Mouse (Mus musculus): ENCODE results near the gene Myh7b.

Gene Myh7b

DNA sequence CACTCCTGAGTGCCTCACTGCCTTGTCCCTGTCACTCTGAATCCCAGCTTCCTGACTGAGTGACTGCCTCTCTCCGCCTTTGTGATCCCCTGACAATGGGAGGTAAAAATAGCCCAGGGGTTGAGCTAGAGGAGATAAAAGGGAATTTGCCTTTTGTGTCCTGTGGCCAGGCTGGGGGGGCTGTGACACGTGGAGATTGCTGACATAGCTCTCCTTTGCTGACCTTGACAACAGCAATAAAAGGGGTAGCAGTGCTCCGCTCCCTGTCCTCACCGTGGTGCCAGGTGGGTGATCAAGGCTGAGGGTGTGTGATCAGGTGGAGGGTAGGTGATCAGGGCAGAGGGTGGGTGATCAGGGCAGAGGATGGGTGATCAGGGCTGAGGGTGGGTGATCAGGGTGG lies at the start of gene Myh7b:
Myh7b (plus strand) TSS at position 235 of the 400 bp plus-strand sequence.
- DNase-seq (ENCODE audit: low spot score): no peak

DNA sequence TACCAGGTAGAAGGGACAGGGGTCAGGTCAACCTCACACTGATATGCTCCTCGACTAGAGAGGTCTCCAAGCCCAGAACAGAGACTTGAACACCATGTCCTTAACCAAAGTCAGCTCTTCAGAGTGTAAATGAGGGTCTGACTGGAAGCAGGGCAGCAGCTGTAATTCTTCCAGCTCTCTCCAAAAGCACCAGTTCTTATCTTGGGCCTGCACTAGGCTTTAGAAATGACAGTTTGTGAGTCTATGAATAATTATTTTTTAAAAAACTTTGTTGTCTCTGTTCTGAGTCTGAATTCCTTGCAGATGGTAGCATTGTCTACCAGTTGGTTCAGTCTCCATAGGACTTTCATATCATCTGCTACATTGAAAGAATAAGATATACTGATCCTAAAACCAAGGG lies 48.8 kb upstream of the Myh7b start:
- DNase-seq (ENCODE audit: low spot score): no peak

DNA sequence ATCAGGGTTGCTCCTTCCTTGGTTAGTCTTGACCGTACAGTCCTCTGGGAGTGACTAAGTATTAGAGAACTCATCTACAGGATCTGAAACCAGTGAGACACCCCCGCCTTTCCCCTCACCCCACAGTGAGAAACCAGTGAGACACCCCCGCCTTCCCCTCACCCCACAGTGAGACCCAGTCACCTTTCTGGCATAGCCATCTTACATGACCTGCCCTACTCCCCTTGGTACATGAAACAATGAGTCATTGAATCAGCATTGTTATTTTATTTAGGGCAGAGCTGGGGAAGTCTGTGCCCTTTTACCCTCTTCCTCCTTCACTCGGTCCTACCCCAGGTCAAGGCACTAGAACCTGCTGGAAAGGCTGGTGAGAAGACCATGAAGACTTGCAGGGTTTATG lies 48.1 kb upstream of the Myh7b start:
- no peak for DNase-seq (ENCODE audit: low spot score)

DNA sequence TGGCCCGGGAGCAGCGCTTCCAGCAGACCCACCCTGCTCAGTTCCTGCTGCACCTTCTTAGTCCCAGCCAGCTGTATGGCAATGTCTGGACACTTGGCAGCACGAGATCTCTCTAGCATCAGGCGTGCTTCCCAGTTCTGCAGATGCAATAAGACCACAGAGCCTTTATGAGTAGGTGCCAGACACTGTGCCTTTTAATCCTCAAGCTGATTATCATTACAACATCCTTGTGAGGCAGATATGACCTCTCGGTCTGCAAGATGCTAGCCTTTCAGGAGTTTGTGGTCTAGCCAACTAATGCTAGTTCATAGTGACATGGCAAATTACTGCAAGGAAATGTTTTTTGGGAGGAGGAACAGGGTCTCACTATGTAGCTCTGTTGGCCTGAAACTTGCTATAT lies 43.3 kb upstream of the Myh7b start:
- no peak for DNase-seq (ENCODE audit: low spot score)

DNA sequence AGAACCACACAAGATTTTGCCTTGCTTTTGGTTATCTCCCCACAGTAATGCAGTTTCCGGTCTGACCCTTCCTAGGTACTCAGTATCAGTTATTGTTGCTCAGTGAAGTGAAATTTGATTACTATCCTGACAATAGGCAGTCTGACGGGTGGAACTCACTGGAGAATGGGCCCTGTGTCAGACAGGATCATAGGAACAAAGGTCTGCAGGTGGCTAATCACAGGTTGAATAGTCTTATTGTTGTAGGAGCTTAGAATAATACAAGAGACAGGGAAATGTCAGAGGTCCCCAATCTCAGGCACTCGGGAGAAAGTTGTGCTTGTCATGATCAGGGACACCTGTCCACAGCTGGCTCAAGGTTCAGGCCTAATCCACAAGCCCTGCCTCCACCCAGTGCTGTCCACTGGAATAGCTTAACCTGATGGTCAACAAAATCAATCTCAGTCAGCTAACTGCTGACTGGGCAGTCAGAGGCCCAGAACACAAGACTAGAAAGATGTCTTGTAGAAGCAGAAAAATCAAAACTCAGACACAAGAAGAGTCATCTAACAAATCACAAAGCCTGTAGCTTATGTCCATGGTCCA lies 41.7 kb upstream of the Myh7b start:
- DNase-seq (ENCODE audit: low spot score): no peak

DNA sequence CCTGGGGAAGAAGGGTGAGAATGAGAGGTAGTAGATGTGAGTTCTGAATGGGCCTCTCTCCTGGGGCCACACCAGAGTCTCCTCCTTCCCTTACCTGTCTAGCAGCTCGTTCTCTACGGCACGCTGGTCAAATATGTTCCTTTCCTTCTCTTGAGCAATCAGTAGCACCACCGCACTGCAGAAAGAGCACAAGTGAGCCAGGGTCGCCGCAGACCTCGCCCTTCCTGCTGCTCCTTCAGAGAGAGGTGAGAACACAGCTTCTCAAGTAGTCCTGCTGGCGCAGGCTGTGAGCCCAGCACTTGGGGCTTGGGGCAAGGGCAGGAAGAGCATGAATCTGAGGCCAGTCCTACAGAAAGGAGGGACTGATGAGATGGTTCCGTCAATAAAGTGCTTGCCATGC lies 38.0 kb upstream of the Myh7b start:
- DNase-seq (ENCODE audit: low spot score): no peak

DNA sequence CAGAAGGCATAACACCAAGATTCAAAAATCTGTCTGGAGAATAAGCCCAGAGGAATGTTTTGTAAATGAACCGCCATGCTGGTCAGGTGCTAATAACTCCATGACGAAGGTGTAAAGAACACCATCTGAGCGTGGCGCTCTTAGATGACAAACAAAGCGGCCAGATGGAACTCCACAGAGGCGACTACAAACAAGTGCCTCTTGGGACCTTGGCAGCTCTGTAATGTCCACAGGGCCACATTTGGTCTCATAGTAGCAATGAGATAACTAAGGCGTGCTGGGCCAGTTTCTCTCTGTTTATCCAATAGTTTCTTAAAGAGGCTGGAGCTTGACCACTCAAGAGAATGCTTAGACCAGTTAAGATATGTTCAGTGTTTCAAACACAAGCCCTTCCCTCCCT lies 37.0 kb upstream of the Myh7b start:
- no peak for DNase-seq (ENCODE audit: low spot score)

DNA sequence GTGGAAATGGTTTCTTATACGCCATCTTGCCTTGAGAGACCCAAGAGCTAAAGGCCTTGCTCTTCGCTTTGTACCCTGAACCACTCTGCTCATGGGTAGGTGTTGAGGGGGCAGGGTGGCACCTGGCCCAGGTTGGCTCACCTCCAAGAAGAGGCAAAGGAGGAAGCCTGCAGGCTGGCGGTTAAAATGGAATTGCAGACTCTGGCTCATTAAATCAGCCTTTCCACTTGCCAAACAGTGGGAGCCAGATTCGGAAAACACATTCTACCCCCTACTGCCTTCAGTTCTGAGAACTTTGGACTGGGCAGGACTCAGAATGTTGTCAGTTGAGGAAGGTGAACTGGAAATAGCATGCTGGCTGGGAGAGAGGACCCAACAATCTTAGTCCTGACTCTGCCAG lies 36.3 kb upstream of the Myh7b start:
- DNase-seq (ENCODE audit: low spot score): no peak

DNA sequence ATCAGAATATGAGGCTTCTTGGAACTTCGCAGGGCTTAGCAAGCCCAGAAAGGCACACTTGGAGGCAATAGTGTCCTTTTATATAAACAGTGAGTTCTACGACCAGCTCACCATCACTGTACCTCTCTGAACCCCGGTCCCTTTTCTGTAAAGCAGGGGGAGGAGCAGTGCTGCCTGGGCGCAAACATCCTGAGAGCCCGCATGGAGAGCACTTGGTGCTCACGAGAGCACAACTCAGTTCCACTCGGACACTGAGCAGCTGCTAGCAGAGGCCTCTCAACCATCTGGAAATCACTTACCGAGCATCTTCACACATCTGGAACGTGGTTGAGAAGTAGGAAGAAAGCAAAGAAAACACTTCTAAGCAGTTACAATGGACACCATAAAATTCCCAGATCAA lies 34.4 kb upstream of the Myh7b start:
- no peak for DNase-seq (ENCODE audit: low spot score)

DNA sequence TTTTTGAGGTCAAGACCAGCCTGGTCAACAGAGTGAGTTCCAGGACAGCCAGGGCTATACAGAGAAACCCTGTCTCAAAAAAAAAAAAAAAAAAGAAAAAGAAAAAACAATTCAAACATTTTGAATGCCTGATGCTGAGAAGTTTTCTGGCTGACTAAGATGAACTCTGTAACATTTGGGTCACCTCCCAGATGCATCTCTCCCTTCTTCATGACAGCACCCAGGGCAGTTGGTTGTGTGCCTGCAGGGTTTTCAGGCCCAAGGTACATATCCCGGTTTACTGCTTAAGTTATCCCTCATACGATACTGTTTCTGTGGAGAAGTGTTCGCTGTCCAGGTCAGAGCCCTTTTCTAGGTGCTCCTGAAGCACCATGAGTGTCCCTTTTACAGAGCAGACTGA lies 30.7 kb upstream of the Myh7b start:
- no peak for DNase-seq (ENCODE audit: low spot score)

DNA sequence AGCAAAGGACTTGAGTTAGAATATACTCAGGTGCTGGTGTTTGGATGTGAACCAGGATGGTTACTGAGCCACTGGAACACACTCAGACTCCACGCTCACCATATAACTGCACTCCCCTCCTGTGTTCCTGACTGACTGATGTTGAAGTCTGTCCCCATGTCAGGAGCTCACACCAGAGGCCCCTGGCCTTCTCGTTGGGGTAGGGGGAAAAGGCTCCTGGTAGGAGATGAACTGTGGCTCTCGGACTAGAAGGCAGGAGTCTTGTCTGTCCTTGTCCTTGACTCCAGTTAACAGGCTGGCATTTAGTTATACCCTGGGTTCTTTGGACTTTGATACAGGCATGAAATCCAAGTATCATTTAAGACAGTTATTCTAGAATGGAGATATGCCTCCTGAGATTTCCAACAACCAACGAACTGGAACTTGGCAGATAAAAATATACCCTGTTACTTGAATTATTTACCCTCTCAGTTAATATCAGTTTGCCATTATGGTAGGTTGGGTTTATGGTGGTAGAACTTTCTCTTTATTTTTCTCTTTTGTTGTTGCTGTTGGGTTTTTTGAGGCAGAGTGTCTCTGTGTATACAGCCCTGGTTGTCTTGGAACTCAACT lies 28.5 kb upstream of the Myh7b start:
- no peak for DNase-seq (ENCODE audit: low spot score)

DNA sequence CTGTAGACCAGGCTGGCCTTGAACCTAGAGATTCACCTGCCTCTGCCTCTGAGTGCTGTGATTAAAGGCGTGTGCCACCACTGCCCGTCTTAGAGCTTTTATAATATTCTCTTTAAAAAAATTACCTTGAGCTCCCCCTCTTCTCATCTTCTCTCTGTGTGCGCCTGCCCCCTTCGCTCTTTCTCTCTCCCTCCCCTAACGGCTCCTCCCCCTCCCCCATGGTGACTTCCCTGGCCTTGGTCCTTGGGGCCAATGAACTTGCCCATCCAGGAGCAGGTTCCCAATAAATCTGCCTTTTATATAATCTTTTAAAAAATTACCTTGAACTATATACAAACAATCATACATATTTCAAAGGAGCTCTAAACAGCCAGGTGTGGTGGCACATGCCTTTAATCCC lies 28.0 kb upstream of the Myh7b start:
- no peak for DNase-seq (ENCODE audit: low spot score)

DNA sequence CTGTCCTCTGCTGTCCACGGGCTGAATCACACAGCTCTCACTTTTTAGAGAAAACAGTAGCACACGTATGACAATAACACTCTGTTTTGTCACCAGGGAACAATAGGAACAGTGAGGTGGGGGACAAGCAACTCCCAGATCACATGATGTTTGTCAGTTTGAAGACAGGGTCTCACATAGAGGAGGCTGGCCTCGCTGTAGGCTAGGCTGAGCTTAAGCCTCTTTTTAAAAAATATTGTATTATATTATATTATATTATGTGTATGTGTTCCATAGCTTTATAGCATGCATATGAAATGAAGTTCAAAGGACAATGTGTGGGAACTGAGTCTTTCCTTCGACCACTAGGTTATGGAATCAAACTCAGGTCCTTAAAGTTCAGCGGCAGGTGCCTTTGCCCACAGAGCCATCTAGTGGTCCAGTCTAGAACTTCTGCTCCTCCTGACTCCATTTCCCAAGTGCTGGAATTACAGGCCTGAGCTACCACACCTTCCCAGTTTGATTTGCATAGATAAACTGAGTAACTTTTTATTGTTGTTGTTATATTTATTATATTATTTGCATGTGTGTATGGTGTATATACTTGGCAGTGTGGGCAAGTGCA lies 27.0 kb upstream of the Myh7b start:
- peak; percentile 79 for DNase-seq (ENCODE audit: low spot score)

DNA sequence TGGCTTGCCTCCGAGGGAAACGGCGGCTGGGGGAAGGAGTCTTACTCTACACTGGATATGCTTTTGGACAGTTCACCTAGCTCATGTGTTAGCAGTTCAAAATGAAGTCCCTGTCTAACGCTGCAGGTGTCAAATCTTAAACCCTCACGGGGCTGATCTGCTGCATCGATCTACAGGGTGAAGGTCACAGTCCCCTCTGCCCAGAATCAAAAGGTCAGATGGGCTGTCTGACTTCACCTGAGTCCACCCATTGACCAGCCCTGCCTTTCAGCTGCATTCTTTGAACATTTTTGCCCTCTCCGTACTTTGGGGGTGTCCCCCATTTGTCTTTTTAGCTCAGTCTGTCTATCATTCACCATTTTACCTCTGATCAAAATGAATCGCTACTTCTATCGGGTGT lies 25.9 kb upstream of the Myh7b start:
- DNase-seq (ENCODE audit: low spot score): no peak

DNA sequence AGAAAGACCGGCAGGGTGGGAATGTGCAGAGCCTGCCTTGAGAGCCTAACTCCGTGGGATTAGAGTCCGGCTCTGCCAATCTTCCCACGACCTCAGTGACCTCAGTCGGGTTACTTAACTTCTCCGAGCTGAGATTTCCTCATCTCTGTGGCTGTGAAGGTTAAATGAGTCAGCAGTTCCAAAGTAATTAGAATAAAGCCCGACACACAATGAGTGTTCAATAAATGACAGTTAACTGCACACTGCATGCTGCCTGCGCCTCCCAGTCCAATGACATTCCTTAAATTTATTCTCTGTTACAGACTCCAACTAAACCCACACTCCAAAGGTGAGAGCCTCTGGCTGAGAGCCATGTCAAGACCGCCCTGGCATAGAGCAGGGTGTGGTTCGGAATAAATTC lies 25.5 kb upstream of the Myh7b start:
- no peak for DNase-seq (ENCODE audit: low spot score)

DNA sequence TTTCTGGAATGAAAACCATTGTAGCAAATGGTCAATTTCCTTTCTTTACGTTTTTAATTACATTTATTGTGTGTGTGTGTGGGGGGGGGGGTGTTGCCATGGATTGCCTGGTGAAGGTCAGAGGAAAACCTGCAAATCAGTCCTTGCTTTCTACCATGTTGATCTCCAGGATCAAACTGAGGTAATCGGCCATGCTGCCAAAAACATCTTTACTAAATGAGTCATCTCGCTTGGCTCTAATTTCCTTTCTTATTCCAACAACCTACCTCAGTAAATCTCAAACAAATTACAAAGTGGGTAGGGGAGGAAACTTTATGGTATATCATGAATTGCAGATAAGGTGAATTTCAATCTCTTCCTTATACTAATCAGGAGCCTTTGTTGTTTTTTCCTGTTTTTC lies 22.9 kb upstream of the Myh7b start:
- no peak for DNase-seq (ENCODE audit: low spot score)

DNA sequence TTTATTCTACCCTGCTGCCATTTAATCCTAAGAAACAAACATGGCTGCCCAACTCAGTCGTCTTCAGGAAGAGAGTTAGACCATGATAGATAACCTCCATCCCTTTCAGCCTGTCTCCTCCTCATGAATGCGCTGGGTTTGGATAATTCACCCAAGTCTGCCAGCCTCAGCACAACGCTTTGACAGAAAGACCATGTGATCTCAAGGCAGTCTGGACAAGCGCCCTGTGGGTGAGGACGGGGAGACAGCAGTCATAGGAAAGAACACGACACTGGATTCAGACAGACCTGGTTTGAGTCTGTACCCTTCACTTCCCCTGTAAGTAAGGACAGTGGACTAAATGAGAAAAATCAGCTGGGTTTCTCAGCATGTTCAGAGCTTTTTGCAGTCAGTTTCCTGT lies 21.5 kb upstream of the Myh7b start:
- DNase-seq (ENCODE audit: low spot score): no peak

DNA sequence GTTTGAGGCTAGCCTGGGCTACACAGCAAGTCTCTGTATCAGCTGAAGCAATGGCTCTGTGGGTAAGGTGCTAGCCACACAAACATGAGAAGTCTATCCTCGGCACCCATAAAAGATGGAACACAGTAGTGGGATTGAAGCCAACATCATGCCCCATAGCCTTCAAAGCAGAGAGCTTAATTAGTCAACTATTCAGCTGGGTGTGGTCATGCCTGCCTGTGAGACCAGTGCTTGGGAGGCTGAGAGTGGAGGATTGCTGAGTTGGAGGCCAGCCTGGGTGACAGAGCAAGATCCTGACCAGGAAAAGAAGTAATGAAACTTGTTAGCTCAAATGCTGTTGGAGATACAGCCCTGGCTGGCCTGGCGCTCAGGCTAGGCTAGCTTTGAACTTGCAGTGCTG lies 20.1 kb upstream of the Myh7b start:
- no peak for DNase-seq (ENCODE audit: low spot score)

DNA sequence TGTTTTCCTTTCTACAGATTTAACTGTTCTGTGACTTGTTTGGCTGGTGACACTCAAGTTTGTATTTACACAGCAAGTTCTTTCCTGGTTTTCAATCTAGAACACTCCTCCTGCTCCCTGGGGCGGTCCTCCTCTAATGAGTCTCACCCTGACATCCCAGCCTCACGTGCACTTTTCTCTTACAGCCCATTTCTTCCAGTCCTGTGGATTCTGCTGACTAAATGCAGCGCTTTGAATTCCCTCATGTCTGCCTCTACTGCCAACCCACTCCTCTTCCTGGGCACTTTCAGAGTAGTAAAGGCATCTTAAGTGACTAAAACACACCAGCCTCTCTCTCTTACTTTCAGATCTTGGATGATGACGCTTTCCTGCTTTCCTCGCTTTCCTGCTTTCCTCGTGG lies 19.3 kb upstream of the Myh7b start:
- DNase-seq (ENCODE audit: low spot score): no peak

DNA sequence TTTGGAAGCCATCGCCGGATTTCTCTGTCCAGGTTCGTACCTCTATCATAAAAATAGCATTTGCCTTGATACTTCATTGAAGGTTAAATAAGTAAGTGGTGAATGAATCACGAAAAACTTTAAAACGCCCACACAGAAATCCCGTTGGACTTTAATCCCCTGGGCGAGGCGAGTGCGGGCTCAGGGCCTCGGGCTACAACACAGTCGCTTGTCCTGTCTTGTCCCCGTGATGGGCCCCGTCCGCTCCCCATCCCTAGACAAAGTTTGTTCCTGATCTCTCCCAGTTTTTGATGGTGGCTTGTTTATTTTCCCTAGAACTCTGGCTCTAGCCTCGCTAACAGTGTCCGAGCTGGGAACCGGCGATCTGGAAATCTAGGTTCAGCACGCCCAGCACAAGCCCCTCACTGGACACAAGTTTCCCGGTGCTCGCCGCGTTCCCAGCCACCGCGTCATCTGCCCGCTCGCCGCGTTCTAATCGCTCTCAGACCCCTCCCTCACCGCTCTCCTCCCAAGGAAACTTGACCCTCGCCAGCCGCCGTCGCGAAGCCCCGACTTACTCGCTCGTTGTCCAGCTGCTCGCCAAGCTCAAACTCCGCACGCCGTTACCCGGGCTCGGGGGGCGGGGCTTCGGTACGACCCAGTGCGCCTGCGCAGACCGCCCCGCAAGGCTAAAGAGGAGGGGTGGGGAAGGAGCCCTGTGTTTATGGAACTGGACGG lies 18.7 kb upstream of the Myh7b start, which contains the start of gene Gss:
Gss (minus strand) TSS at position 674 of the 717 bp plus-strand sequence.
- DNase-seq (ENCODE audit: low spot score): peak; percentile 99

DNA sequence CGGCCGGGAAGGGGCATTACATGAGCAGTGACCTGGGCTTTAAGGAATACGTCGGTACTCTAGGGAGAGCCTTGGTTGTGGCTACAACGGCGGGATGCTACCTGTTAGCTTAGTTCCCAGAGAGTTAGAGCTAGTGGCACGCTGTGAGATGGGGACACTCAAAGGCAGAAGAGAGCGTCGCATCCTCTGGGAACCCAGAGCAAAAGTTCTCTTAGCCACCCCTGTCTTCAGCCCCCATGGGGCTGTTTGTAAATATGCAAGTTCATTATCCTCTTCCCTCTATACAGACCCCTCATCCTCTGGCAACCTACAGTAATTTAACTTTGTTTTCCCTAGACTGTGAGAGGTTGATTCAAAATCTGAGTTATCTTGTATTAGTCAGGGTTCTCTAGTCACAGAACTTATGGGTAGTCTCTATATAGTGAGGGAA lies 18.1 kb upstream of the Myh7b start:
- DNase-seq (ENCODE audit: low spot score): no peak

DNA sequence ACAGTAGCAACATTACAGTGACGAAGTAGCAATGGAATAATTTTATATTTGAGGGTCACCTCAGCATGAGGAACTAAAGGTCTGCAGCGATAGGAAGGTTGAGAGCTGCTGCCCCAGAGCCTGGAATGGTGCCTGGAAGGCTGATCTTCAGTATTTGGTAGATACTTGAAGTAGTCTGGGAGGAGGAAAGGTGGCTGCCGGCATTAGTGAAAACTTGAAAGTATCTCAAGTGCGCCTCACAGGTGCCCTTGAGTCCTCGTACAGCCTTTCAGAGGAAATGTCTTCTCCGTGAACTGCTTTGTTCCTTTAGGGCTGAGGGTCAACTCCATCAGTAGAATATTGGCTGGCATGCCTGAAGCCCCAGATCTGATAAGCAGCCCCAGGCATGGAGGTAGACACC lies 15.5 kb upstream of the Myh7b start:
- no peak for DNase-seq (ENCODE audit: low spot score)

DNA sequence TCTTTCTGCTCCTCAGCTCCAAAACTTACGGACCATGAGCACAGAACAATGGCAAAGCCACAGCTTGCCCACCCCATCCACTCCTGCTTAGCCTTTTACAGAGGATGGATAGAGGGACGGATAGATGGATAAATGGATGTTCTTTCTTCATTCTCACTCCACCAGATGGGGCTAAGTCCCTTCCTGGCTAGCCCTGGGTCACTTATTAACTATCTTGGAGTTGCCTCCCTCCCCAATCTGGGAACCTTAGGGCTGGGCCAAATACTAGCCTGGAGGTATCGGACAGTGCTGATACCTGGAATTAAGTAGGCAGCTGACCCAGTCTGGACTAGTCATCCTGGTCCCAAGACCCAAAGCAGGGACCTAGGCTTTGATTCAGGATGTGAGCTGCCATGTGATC lies 7.3 kb upstream of the Myh7b start:
- no peak for DNase-seq (ENCODE audit: low spot score)

All from embryo, embryonic 10 days (tissue).